Mouse (Mus musculus) liver, adult (tissue): ENCODE measurements around the gene Maml2.

ENCODE experiments used
- GATA4 ChIP-seq: IDR thresholded peaks from 2 replicates; pipeline ENCODE4 v1.6.1; 2014; ENCODE audit warnings: mild to moderate bottlenecking, low read length; ENCODE audit not compliant: insufficient replicate concordance

Gene Maml2

DNA sequence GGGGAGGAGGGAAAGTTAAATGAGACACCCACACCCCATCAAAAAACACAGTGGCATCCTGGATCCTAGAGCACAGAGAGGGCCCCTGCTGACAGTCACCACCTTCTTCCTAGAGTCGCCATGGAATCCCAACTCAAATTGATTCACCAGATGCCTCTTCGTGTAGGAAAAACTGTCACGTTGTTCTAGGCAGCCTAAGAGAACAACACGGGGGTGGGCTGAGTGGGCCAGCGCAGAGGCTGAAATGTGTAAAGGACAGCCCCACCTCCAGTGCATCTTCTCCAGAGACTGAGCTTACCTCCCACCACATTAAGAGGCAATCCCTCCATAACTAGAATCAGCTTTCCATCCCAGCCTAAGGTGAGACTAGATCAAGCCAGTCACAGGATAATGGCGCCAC, 160.0 kb downstream of the Maml2 start:
- TF ChIP-seq GATA4: no peak

DNA sequence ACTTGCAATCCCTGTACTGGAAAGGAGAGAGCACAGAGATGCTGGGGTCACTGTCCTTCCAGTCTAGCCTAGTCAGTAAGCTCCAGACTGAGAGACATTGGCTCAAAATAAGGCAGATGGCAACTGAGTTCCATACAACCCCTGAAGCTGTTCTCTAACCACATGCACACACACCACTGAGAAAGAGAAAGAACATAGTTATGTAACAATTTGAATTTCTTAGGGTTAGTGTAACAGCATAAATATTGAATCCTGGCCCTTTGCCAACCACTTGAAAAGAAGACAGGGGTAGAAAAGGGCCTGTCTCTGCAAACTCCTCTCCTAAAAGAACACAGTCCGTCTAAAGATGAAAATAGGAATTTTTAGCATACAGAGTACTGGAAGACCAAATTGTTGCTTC, 161.6 kb downstream of the Maml2 start:
- TF ChIP-seq GATA4: no peak

DNA sequence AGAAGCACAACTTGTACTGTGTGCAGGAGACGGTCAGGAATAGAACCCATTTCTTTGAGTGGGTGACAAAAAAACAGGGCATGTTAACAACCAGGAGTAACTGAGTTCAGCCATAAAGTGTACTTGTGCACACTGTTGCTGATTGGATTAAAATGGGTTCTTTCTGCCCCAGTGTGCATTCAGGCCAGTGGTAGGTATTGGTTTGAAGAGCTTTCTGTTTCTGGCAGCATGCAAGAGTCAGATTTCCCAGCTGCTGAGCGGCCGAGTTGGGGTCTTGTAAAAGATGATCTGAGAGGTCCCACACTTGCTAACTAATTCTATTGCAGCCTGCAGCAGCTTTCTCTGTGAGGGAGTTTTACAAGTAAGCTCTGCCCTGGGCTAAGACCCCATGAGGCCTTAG, 162.3 kb downstream of the Maml2 start:
- TF ChIP-seq GATA4: no peak

DNA sequence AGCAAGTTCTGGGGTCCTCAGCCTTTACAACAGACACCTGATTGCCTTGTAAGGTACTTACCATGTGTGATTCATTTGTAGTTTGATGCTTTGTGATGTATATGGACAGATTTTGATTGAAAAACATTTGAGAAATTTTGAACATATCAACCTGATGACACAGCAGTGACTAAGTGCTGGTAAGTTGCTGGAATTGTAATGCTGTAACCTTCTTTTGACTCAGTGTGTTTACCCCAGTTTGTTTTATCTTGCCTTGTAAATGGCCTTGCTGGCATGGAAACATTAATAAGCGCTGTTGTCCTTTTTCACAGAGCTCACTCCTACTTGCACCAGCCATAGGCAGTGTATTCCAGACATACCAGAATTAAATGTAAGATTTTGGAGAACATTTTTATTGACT, 163.2 kb downstream of the Maml2 start:
- TF ChIP-seq GATA4: no peak

DNA sequence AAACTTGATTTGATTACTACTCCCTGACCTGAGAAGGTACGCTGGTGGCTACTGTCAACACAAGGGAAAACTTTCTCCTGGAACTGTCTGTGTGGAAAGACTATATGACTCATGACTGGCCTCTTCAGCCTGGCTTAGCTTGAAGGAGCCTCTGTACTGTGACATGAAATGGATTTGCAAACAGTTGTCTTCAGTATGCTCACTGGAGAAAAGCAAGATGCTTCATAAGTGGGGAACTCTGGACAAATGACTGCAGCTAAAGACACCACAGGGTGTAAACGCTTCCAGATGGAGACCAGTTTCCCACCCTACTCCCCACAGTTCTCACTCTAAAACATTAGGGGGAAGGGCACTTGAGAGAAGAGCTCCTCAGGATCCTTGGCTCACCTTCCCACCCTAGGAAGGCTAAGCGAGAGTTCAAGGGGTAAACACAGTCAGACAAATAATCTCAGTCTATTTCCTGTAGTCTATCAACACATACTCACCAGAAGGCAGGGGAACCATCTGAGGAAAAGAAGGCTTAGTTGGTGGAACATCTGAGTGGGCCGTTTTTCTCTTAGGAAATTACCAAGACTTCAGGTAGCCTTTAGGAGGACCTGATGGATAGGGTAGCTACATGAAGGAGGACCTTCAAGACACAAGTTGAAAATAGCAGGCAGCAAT, 167.7 kb downstream of the Maml2 start:
- TF ChIP-seq GATA4: peak; percentile 30; the same call in 1 of the 2 replicates

DNA sequence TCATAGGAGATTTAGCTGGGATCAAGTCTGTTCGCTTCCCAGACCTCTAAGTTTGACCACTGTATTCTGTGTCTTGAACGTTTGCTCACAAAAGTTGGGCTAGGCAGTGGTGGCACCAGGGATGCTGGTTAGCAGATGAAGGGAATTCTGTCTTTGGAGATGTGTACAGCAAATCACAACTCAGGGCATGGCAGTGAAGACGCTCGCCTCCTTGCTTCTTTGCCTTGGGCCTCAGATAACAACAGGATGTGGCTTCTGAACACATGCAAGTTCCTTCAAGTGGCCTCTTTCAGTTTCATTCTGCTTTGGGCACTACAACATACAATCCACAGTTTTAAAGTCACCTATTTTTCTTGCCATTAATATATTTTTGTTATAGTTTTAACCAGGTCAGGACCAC, 168.6 kb downstream of the Maml2 start:
- peak; percentile 83; the same call in 1 of the 2 replicates for TF ChIP-seq GATA4

DNA sequence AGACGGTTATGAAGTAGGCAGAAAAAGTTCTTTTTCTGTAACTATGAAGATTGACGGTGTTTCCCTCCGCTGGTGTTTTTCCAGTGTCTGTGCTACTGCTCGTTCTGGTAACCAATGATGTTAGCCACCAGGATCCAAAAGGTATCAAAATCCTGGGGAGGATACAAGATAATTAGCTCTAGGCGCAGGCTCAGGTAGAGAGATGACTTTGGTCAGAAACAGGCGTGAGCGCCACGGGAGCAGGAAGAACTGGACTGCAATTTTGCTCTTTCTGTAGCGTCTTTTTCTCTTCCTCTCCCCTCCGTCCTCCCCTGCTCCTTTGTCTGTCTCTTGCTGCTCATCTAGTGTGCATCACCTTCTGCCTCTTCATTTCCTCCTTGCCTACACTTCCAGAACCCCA, 169.1 kb downstream of the Maml2 start:
- no peak for TF ChIP-seq GATA4

DNA sequence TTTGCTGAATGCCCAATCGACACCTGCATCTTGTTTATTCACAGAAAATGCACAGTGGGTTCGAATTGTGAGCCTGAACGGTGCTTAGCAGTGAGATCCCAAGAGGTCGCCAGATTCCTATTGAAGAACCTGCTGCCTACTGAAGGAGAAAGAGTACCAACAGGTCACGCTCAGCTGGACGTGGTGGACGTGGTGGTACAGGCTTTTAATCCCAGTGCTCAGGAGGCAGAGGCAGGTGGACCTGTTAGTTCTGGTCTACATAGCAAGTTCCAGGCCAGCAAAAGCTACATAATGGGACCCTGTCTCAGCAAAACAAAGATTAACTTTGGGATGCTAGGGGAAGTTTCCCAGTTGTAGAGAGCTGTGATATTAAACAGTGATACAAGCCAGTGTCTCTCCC, 170.0 kb downstream of the Maml2 start:
- no peak for TF ChIP-seq GATA4

DNA sequence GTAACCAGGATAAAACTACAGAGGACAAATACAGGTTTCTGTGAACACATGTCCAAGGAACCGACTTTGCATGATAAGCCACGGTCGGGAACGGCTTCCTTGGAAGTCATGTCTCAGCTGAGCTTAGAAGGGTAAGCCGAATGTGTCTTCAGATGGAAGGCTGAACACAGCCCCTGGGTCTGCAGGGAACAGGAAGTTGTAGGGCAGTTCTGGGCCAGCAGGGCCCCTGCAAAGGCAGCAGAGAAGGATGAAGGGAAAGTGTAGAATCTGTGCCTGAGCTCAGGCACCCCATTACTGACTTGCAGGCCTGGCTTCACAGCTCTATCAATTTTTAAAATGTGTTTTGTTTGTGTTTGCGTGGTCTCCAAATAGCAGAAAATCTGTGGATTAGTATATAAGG, 171.0 kb downstream of the Maml2 start:
- TF ChIP-seq GATA4: no peak

DNA sequence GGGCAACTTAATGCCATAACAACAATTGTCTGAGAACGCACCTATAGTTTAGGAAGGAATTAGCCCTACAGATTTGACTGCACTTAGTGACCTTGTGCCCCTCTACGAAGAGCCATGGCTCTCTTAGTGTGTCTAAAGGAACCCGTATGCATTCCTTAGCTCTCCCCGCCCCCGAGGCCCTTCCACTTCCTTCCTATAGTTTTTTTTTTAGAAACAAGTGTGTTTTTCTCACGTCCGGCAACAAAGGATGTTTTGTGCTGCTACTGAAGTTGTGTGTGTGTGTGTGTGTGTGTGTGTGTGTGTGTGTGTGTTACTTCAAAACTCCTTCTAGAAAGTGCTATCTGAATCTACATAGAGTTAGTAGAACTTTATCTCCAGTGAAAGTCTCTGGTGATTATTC, 172.3 kb downstream of the Maml2 start:
- TF ChIP-seq GATA4: no peak

DNA sequence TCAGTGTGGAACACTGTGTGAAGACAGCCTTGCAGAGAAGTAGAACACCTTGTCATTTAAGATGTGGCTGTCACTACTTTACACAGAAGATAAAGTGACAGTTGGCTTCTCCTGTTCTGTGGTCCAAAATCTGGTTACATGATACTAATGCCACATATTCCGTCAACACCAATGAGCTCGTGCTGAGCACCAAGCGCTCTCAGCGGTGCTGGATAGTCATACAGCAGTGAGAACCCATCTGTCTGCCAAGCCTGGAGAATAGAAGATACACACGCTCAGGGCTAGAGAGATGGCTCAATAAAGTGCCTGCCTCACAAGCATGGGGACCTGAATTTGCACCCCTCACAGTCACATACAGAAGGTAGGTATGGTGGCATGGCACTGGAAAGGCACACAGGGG, 177.2 kb downstream of the Maml2 start:
- no peak for TF ChIP-seq GATA4

DNA sequence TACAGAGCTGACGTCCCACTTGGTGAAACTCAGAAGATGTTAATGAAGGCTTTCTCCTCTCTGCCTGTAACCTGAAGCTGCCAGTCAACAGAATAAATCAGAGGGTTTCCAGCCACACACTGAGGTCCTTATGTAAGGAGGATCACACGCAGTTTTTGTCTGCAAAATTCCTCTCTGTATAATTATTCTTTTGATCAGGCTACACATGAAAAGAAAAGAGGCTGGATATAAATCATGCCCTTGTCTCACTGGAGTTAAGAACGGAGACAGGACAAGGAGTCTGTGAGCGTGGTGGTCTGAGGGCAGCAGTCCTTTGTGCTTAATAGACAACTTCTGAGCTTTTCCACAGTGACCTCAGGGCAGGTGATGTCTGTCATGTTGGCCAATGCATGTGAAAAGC, 181.5 kb downstream of the Maml2 start:
- no peak for TF ChIP-seq GATA4

DNA sequence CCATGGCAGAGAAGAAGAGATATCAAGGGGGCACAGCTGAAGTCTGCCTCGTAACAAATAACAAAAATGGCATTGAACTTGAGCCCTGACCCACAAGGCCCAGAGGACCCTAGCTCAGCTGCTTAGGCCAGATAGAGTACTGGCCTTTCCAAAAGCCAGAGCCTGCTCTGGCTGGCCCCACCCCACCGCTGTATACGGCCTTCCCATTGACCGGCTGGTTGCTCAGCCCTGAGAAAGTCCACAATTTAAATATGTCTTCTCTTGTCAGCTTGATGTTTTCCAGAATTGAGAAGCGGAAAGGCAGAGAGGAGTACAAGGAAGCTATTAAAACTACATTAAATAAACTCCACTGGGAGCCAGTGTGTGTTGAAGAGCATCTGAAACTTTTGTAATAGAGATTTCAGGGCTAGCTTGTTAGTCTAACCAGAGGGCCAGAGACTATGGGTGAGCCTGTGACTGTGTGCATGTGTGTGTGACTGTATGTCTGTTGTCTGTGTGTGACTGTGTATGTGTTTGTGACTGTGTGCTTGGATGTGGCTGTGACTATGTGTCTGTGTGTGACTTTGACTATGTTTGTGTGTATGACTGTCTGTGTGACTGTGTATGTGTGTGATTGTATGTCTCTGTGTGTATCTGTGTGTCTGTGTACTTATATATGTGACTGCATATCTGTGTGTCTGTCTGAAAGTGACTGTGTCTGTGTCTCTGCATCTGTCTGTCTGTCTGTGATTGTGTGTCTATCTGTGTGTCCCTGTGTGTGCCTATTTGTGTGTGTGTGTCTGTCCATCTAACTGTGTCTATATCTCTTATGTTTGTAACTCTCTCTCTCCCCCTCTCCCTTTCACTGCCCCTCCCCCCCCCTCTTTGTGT, 185.7 kb downstream of the Maml2 start:
- no peak for TF ChIP-seq GATA4

DNA sequence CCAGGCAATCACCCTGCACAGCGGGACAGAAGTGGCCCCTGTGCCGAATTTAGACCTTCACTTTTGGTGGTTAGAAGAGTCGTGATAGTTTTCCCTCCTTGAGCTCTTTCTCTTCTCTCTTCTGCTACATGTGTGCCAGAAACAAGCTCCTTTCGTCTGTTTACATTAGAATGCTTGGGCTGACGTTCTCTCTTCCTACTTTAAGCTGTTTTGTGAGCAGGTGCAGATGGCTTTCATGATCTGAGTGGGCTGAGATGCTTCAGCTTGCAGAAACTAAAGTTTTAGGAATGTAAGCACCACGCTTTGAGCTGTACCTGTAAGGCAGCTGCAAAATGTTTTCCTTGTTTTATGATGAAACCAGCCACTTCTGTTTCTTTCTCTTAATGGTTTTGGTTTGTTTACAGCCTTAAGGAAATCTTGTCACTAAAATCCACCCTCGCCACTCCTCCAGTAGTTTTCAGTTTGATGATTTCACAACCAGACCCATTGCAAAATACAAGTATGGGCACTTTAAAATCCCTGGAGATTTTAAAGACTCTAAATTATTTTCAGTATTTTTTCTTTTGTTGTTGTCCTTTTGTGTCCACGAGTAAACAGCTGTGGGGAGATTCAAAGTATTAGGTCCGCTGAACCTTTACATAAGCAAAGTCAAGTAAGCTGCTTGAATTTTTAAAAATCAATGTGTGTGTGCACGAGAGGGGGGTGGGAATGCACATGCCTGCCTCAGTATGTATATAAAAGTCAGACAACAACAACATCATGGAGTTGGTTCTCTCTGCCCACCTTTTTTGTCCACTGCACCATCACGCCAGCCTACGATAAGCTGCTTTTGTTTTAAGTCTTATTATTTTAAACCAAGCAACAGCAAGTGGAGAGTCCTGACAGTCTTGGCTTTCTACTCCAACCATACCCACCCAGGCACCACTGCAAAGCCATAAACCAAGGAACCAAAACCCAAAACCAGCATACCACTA, 186.8 kb downstream of the Maml2 start:
- no peak for TF ChIP-seq GATA4

DNA sequence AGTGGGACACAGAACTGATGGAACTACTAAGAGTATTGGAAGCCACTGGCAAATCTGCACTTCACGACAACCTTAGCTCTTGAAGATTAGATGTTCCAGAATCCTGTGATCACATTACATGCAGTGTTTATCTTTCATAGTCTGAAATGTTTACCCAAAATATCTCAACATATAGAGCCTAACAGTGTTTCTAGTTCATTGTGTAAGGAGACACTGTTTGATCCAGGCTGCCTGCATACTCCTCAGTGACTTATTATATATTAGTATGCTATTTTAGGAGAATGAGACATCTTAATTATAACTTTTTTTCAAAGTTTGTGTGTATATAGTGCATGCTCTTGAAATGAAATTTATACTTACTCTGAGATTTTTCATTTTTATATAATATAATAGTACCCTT, 188.2 kb downstream of the Maml2 start:
- TF ChIP-seq GATA4: no peak
